Comparison of ENCODE assay signal across 8 mouse cellular contexts in the genomic region with DNA sequence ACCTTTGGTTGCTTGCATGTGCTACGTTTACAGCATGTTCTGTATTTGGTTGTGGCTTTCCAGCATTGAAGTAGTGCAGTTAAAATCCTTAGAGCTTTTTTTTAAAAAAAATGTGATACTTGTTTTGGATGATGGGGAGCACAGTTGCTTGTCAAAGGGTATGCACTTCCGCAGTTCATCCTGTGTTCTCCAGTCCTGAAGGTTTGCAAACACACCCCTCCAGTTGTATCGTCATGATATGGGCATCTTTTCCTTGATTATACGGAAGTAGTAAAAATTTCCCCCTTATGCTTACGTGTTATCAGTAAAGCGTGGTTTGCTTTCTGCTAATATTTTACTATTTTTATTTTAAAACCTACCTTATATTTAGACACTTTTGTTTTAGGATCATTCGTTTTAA. TPM values are rescaled to one million over a fixed set of nuclear protein-coding genes. Genes with fewer than 3 reads are reported as not detected.
DNase-seq lines count a peak whose midpoint lies in the region; TF ChIP-seq lines count a peak whose summit lies in the region.

No protein-coding gene starts in this region.

- peak overlapping the region; percentile 90; the same call in 1 of the 2 replicates for H3K27ac ChIP-seq in left cerebral cortex, adult 2 months

- TF ChIP-seq POLR2A in myocyte (IDR thresholded peaks at IDR 0.05; ENCODE audit: insufficient read length, low read depth) = no peak

- DNase-seq in left cerebral cortex, adult 2 months (ENCODE audit: extremely low spot score in 1 of 2, low spot score in 2 of 2) = no peak
- no peak for DNase-seq in left cerebral cortex, postnatal 10 days (ENCODE audit: extremely low spot score in 1 of 2, low spot score in 2 of 2)
- peak; percentile 38 for DNase-seq in c-Kit-positive CD71-positive TER-119-positive erythroid progenitor cells, embryonic 14.5 days (ENCODE audit: low spot score)
- DNase-seq in induced T-regulatory cell, adult 2 months (ENCODE audit: low read depth) = peak; percentile 67
- DNase-seq in gastrocnemius, postnatal 10 days = no peak
- no peak for DNase-seq in embryo, embryonic 11 days
- no peak for DNase-seq in gastrocnemius, postnatal 4 days (ENCODE audit: low spot score in 2 of 2)

- TF ChIP-seq CTCF in left cerebral cortex, adult 2 months (IDR thresholded peaks at IDR 0.05) = no peak

- no peaks in the 10 kb centered on the region for H3K27me3 ChIP-seq in myocyte (ENCODE audit: control insufficient read depth, insufficient read depth, insufficient read length)

- H3K79me2 ChIP-seq in myocyte (ENCODE audit: control insufficient read depth, insufficient read depth) = peaks cover 24% of the 10 kb centered on the region

- intact Hi-C loops in left cerebral cortex, adult 2 months (cut with DNase I) = loop anchor here (2.0 kb wide), 2 partner anchors 67 to 87 kb away; partner anchors contain the start of genes Bap1 and Phf7
- intact Hi-C loops in left cerebral cortex, postnatal 10 days (cut with DNase I) = no loop called here

- H3K36me3 ChIP-seq in myocyte (ENCODE audit: control insufficient read depth, insufficient read depth) = no peaks in the 10 kb centered on the region

- peak overlapping the region; percentile 89 for H3K4me3 ChIP-seq in left cerebral cortex, adult 2 months
- peak overlapping the region; percentile 40 for H3K4me3 ChIP-seq in myocyte

- H3K4me2 ChIP-seq in myocyte (ENCODE audit: low read depth) = peak overlapping the region; percentile 96

- H3ac ChIP-seq in myocyte (ENCODE audit: control insufficient read depth, insufficient read length) = peak overlapping the region; percentile 89

TF ChIP-seq in myocyte, 11 proteins besides CTCF, POLR2A, EP300 and RAD21:
- TF ChIP-seq USF1 (IDR thresholded peaks at IDR 0.05; ENCODE audit: low read depth) = no peak
- TF ChIP-seq MAX (IDR thresholded peaks at IDR 0.05; ENCODE audit: low read depth) = no peak
- no peak for TF ChIP-seq TCF3 (IDR thresholded peaks at IDR 0.05; ENCODE audit: insufficient read length, low read depth)
- no peak for TF ChIP-seq POLR2AphosphoS2 (IDR thresholded peaks at IDR 0.05; ENCODE audit: insufficient read length, low read depth)
- no peak for TF ChIP-seq E2F4 (IDR thresholded peaks at IDR 0.05; ENCODE audit: insufficient read depth)
- no peak for TF ChIP-seq REST (IDR thresholded peaks at IDR 0.05; ENCODE audit: insufficient read depth, insufficient read length)
- TF ChIP-seq TCF12 (IDR thresholded peaks at IDR 0.05; ENCODE audit: insufficient read depth, poor library complexity, severe bottlenecking) = no peak
- no peak for TF ChIP-seq CEBPB (IDR thresholded peaks at IDR 0.05; ENCODE audit: insufficient read depth, poor library complexity, severe bottlenecking)
- TF ChIP-seq SRF (IDR thresholded peaks at IDR 0.05; ENCODE audit: control insufficient read depth, insufficient read length, low read depth) = no peak
- TF ChIP-seq MYOD1 (IDR thresholded peaks at IDR 0.05; ENCODE audit: control insufficient read depth in 1 of 3, insufficient read length in 2 of 3, low read depth in 2 of 3) = no peak
- TF ChIP-seq MYOG (IDR thresholded peaks at IDR 0.05; ENCODE audit: control insufficient read depth in 1 of 3, insufficient read depth in 1 of 3, insufficient read length in 2 of 3, low read depth in 2 of 3) = no peak

RNA-seq across cellular contexts. Expression of gene Capn7, which starts 1.0 kb away (rescaled TPM):
- 10 to 100 TPM; 33.8 to 38.3 TPM for total RNA-seq in left cerebral cortex, adult 2 months (2021)
- 10 to 100 TPM; 38.9 to 39.3 TPM for total RNA-seq in left cerebral cortex, postnatal 10 days (2021)
- polyA plus RNA-seq in myocyte (2012; fragmentation: generic; extraction: Trizol) = 9.3 TPM
- 10 to 100 TPM; 28.0 to 31.1 TPM for total RNA-seq in gastrocnemius, postnatal 10 days (2021)
- total RNA-seq in gastrocnemius, postnatal 4 days (2021) = 10 to 100 TPM; 31.9 to 37.1 TPM

RNA-seq across cellular contexts. Expression of gene Dnah1, which starts 13.7 kb away (rescaled TPM):
- 1 to 10 TPM; 4.6 to 5.8 TPM for total RNA-seq in left cerebral cortex, adult 2 months (2021)
- total RNA-seq in left cerebral cortex, postnatal 10 days (2021) = 1 to 10 TPM; 1.4 to 2.1 TPM
- 0.02 TPM for polyA plus RNA-seq in myocyte (2012; fragmentation: generic; extraction: Trizol)
- total RNA-seq in gastrocnemius, postnatal 10 days (2021) = under 1 TPM; 0.33 to 0.43 TPM
- total RNA-seq in gastrocnemius, postnatal 4 days (2021) = under 1 TPM; 0.70 to 0.81 TPM

Comparison
In these comparisons a context has a peak if more than half of its experiments do, and no peak if none do; other contexts are left out.
1. DNase-seq: peak in c-Kit-positive CD71-positive TER-119-positive erythroid progenitor cells, embryonic 14.5 days (single experiment) and induced T-regulatory cell, adult 2 months (single experiment); none in left cerebral cortex, adult 2 months (0 of 2), left cerebral cortex, postnatal 10 days (0 of 2), gastrocnemius, postnatal 10 days (single experiment), embryo, embryonic 11 days (single experiment) and gastrocnemius, postnatal 4 days (0 of 2).